Mouse (Mus musculus): ENCODE data around the gene 4931406P16Rik. TPM values are rescaled to one million over a fixed set of nuclear protein-coding genes. Genes with fewer than 3 reads are reported as not detected.

Gene 4931406P16Rik
- polyA plus RNA-seq, 1 experiment from 2014 or later: 33.3 TPM

- Histone ChIP-seq H3K4me2 (no peak overlapping the region), H3K27ac (replicated peaks) (no peak overlapping the region), H3K9me3 (no peaks in the 10 kb centered on the region), H3K27me3 (no peaks in the 10 kb centered on the region), H3K9ac (no peak overlapping the region), H3K4me1 (replicated peaks) (peaks cover 25% of the 10 kb centered on the region), H3K36me3 (no peaks in the 10 kb centered on the region), H3K4me3 (no peak overlapping the region)
- no peak for ATAC-seq (ENCODE audit: low FRiP score, low read depth)
- 78% methylated on average over 5 of the region's 5 CpGs for WGBS
Measured at GRCm38 (mm10) chr7:34308586-34308985, 4.8 kb downstream of the 4931406P16Rik start.

- Histone ChIP-seq H3K36me3 (no peaks in the 10 kb centered on the region), H3K27me3 (no peaks in the 10 kb centered on the region), H3K4me1 (replicated peaks) (peaks cover 10% of the 10 kb centered on the region; the same call in 1 of the 2 replicates), H3K4me3 (no peak overlapping the region), H3K4me2 (no peak overlapping the region), H3K27ac (replicated peaks) (no peak overlapping the region), H3K9ac (no peak overlapping the region), H3K9me3 (no peaks in the 10 kb centered on the region)
- no peak for ATAC-seq (ENCODE audit: low FRiP score, low read depth)
- 58% methylated on average over 4 of the region's 4 CpGs for WGBS
Measured at GRCm38 (mm10) chr7:34305454-34305853, 7.9 kb downstream of the 4931406P16Rik start.

- Histone ChIP-seq H3K9ac (no peak overlapping the region), H3K4me1 (replicated peaks) (peaks cover 10% of the 10 kb centered on the region; the same call in 1 of the 2 replicates), H3K36me3 (no peaks in the 10 kb centered on the region), H3K27me3 (no peaks in the 10 kb centered on the region), H3K9me3 (no peaks in the 10 kb centered on the region), H3K27ac (replicated peaks) (0 out of 2 replicates have a peak overlapping the region, but pooled peaks have one; percentile 4), H3K4me2 (no peak overlapping the region), H3K4me3 (no peak overlapping the region)
- 100% methylated on average over 1 of the region's 1 CpGs for WGBS
- no peak for ATAC-seq (ENCODE audit: low FRiP score, low read depth)
Measured at GRCm38 (mm10) chr7:34302651-34303050, 10.7 kb downstream of the 4931406P16Rik start.

- peaks cover 10% of the 10 kb centered on the region; the same call in 1 of the 2 replicates for H3K4me1 ChIP-seq (replicated peaks)
- no peak for ATAC-seq (ENCODE audit: low FRiP score, low read depth)
- H3K4me3 ChIP-seq: no peak overlapping the region
- H3K9me3 ChIP-seq: no peaks in the 10 kb centered on the region
- H3K36me3 ChIP-seq: no peaks in the 10 kb centered on the region
- 91% methylated on average over 3 of the region's 3 CpGs for whole genome bisulfite sequencing
- no peaks in the 10 kb centered on the region for H3K27me3 ChIP-seq
- H3K27ac ChIP-seq (replicated peaks): no peak overlapping the region
- no peak overlapping the region for H3K9ac ChIP-seq
- no peak overlapping the region for H3K4me2 ChIP-seq
Measured at GRCm38 (mm10) chr7:34301952-34302351, 11.4 kb downstream of the 4931406P16Rik start.

- Histone ChIP-seq H3K36me3 (no peaks in the 10 kb centered on the region), H3K27me3 (no peaks in the 10 kb centered on the region), H3K27ac (replicated peaks) (no peak overlapping the region), H3K4me2 (no peak overlapping the region), H3K4me1 (replicated peaks) (no peaks in the 10 kb centered on the region), H3K9me3 (no peaks in the 10 kb centered on the region), H3K9ac (no peak overlapping the region), H3K4me3 (no peak overlapping the region)
- no peak for ATAC-seq (ENCODE audit: low FRiP score, low read depth)
- 89% methylated on average over 2 of the region's 2 CpGs for WGBS
Measured at GRCm38 (mm10) chr7:34298818-34299217, 14.5 kb downstream of the 4931406P16Rik start.

GRCm38 (mm10) chr7:34296124-34296523, 17.2 kb downstream of the 4931406P16Rik start:
- Histone ChIP-seq H3K4me3 (no peak overlapping the region), H3K4me2 (no peak overlapping the region), H3K9me3 (no peaks in the 10 kb centered on the region), H3K27me3 (no peaks in the 10 kb centered on the region), H3K36me3 (no peaks in the 10 kb centered on the region), H3K9ac (no peak overlapping the region), H3K4me1 (replicated peaks) (no peaks in the 10 kb centered on the region), H3K27ac (replicated peaks) (no peak overlapping the region)
- no peak for ATAC-seq (ENCODE audit: low FRiP score, low read depth)
- 98% methylated on average over 3 of the region's 3 CpGs for WGBS

GRCm38 (mm10) chr7:34292633-34293032, 20.7 kb downstream of the 4931406P16Rik start:
- 95% methylated on average over 2 of the region's 2 CpGs for WGBS

GRCm38 (mm10) chr7:34291265-34291664, 22.1 kb downstream of the 4931406P16Rik start:
- H3K27me3 ChIP-seq: no peaks in the 10 kb centered on the region
- H3K9ac ChIP-seq: no peak overlapping the region
- no peaks in the 10 kb centered on the region for H3K9me3 ChIP-seq
- 86% methylated on average over 1 of the region's 1 CpGs for WGBS
- no peak for ATAC-seq (ENCODE audit: low FRiP score, low read depth)
- no peaks in the 10 kb centered on the region for H3K4me1 ChIP-seq (replicated peaks)
- no peak overlapping the region for H3K4me3 ChIP-seq
- no peak overlapping the region for H3K4me2 ChIP-seq
- H3K36me3 ChIP-seq: no peaks in the 10 kb centered on the region
- no peak overlapping the region for H3K27ac ChIP-seq (replicated peaks)

More at GRCm38 (mm10) chr7:34292633-34293032, 20.7 kb downstream of the 4931406P16Rik start:
- no peak overlapping the region for H3K27ac ChIP-seq (replicated peaks)
- H3K4me2 ChIP-seq: no peak overlapping the region
- ATAC-seq (ENCODE audit: low FRiP score, low read depth): no peak
- no peaks in the 10 kb centered on the region for H3K36me3 ChIP-seq
- no peaks in the 10 kb centered on the region for H3K9me3 ChIP-seq
- no peaks in the 10 kb centered on the region for H3K4me1 ChIP-seq (replicated peaks)
- H3K9ac ChIP-seq: no peak overlapping the region
- H3K27me3 ChIP-seq: no peaks in the 10 kb centered on the region
- no peak overlapping the region for H3K4me3 ChIP-seq

- Histone ChIP-seq H3K27ac (replicated peaks) (no peak overlapping the region), H3K27me3 (no peaks in the 10 kb centered on the region), H3K4me3 (no peak overlapping the region), H3K4me1 (replicated peaks) (no peaks in the 10 kb centered on the region), H3K9ac (no peak overlapping the region), H3K4me2 (no peak overlapping the region), H3K9me3 (no peaks in the 10 kb centered on the region), H3K36me3 (peaks cover 2% of the 10 kb centered on the region)
- no peak for ATAC-seq (ENCODE audit: low FRiP score, low read depth)
Measured at GRCm38 (mm10) chr7:34290450-34291151, 22.8 kb downstream of the 4931406P16Rik start.

GRCm38 (mm10) chr7:34277656-34278055, 35.7 kb downstream of the 4931406P16Rik start:
- H3K27ac ChIP-seq (replicated peaks): no peak overlapping the region
- ATAC-seq (ENCODE audit: low FRiP score, low read depth): no peak
- H3K36me3 ChIP-seq: 0 out of 2 replicates have a peak, but pooled peaks cover 4% of the 10 kb centered on the region
- H3K27me3 ChIP-seq: no peaks in the 10 kb centered on the region
- 98% methylated on average over 2 of the region's 2 CpGs for WGBS
- no peak overlapping the region for H3K4me2 ChIP-seq
- no peaks in the 10 kb centered on the region for H3K9me3 ChIP-seq
- H3K4me1 ChIP-seq (replicated peaks): no peaks in the 10 kb centered on the region
- no peak overlapping the region for H3K9ac ChIP-seq
- no peak overlapping the region for H3K4me3 ChIP-seq

GRCm38 (mm10) chr7:34276066-34276465, 37.3 kb downstream of the 4931406P16Rik start:
- Histone ChIP-seq H3K4me2 (no peak overlapping the region), H3K4me1 (replicated peaks) (no peaks in the 10 kb centered on the region), H3K36me3 (0 out of 2 replicates have a peak, but pooled peaks cover 4% of the 10 kb centered on the region), H3K27ac (replicated peaks) (no peak overlapping the region), H3K9ac (no peak overlapping the region), H3K27me3 (no peaks in the 10 kb centered on the region), H3K4me3 (no peak overlapping the region), H3K9me3 (no peaks in the 10 kb centered on the region)
- no peak for ATAC-seq (ENCODE audit: low FRiP score, low read depth)
- 93% methylated on average over 3 of the region's 3 CpGs for WGBS

GRCm38 (mm10) chr7:34272465-34272864, 40.9 kb downstream of the 4931406P16Rik start:
- no peak for ATAC-seq (ENCODE audit: low FRiP score, low read depth)
- Histone ChIP-seq H3K9me3 (no peaks in the 10 kb centered on the region), H3K9ac (no peak overlapping the region), H3K27me3 (no peaks in the 10 kb centered on the region), H3K36me3 (0 out of 2 replicates have a peak, but pooled peaks cover 4% of the 10 kb centered on the region), H3K4me1 (replicated peaks) (no peaks in the 10 kb centered on the region), H3K27ac (replicated peaks) (no peak overlapping the region), H3K4me2 (no peak overlapping the region), H3K4me3 (no peak overlapping the region)
- WGBS: 78% methylated on average over 4 of the region's 4 CpGs

Data from hindbrain, embryonic 15.5 days (tissue).